In the genomic region with DNA sequence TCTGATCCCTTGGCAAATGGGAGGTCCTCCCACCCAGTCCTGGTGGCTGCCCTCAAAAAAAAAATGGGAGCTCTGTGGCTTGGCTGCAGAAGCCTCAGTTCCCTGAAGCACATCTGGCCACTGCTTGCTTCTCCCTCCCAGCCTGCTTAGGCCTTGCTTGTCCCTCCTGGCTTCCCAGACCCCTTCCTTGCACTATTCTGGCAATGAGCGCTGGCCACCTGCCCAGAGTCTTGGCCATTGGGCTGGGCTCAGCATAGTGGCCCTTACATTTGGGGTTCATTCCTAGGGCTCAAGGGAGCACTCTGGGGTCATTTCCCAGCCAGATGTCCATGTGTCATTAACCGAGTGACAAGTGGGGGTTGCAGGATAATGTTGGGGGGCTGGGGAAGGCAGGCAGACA, we compare ENCODE assay signal across 9 mouse cellular contexts.
DNase-seq lines count a peak whose midpoint lies in the region; ATAC-seq lines count a peak whose summit lies in the region.
"Had no signal": no experiment of that assay in that cellular context is flagged by ENCODE, and none has a peak within 500 bp of the region (broad histone marks: within the 10 kb centered on the region; RNA-seq: fewer than 3 reads in every experiment).

No protein-coding gene starts in this region.

- H3K4me3 ChIP-seq in midbrain, embryonic 12.5 days, result no peak overlapping the region
- no peak overlapping the region for H3K4me3 ChIP-seq in midbrain, embryonic 11.5 days (ENCODE audit: low read depth, low read length)
- no peak overlapping the region for H3K4me3 ChIP-seq in hindbrain, embryonic 15.5 days
- H3K4me3 ChIP-seq: limb, embryonic 13.5 days had no signal

- H3K4me1 ChIP-seq in midbrain, embryonic 12.5 days, result peaks cover 43% of the 10 kb centered on the region
- H3K4me1 ChIP-seq in midbrain, embryonic 11.5 days (ENCODE audit: control insufficient read depth, insufficient read depth, low read length), result peaks cover 9% of the 10 kb centered on the region; the same call in 1 of the 2 replicates
- peaks cover 54% of the 10 kb centered on the region for H3K4me1 ChIP-seq in hindbrain, embryonic 15.5 days (replicated peaks)

- H3K9ac ChIP-seq in midbrain, embryonic 12.5 days (replicated peaks), result no peak overlapping the region
- H3K9ac ChIP-seq in midbrain, embryonic 11.5 days (ENCODE audit: low read length), result no peak overlapping the region
- no peak overlapping the region for H3K9ac ChIP-seq in hindbrain, embryonic 15.5 days
- H3K9ac ChIP-seq: limb, embryonic 13.5 days had no signal

- 0 out of 2 replicates have a peak overlapping the region, but pooled peaks have one; percentile 25 for H3K27ac ChIP-seq in midbrain, embryonic 12.5 days (replicated peaks)
- H3K27ac ChIP-seq in midbrain, embryonic 11.5 days (ENCODE audit: low read depth, low read length), result no peak overlapping the region
- H3K27ac ChIP-seq in hindbrain, embryonic 15.5 days (replicated peaks), result peak overlapping the region; percentile 71
- H3K27ac ChIP-seq: limb, embryonic 13.5 days had no signal

- H3K36me3 ChIP-seq in midbrain, embryonic 12.5 days, result no peaks in the 10 kb centered on the region
- no peaks in the 10 kb centered on the region for H3K36me3 ChIP-seq in midbrain, embryonic 11.5 days (ENCODE audit: control insufficient read depth, insufficient read depth, low read length)
- no peaks in the 10 kb centered on the region for H3K36me3 ChIP-seq in hindbrain, embryonic 15.5 days
- H3K36me3 ChIP-seq: limb, embryonic 13.5 days had no signal

- WGBS in midbrain, embryonic 12.5 days, result 91% methylated on average over 2 of the region's 2 CpGs
- 88% methylated on average over 2 of the region's 2 CpGs for WGBS in midbrain, embryonic 11.5 days
- WGBS in hindbrain, embryonic 15.5 days, result 73% methylated on average over 2 of the region's 2 CpGs

- H3K27me3 ChIP-seq in midbrain, embryonic 12.5 days, result peaks cover 11% of the 10 kb centered on the region; the same call in 1 of the 2 replicates
- H3K27me3 ChIP-seq in midbrain, embryonic 11.5 days (ENCODE audit: control insufficient read depth, insufficient read depth, low read length), result no peaks in the 10 kb centered on the region
- H3K27me3 ChIP-seq in hindbrain, embryonic 15.5 days, result no peaks in the 10 kb centered on the region

- no peaks in the 10 kb centered on the region for H3K9me3 ChIP-seq in midbrain, embryonic 12.5 days
- no peaks in the 10 kb centered on the region for H3K9me3 ChIP-seq in midbrain, embryonic 11.5 days (ENCODE audit: control insufficient read depth, low read length)
- no peaks in the 10 kb centered on the region for H3K9me3 ChIP-seq in hindbrain, embryonic 15.5 days
- H3K9me3 ChIP-seq: limb, embryonic 13.5 days had no signal

- DNase-seq in cerebellum, adult 18-20 months, result peak; percentile 26 to 37
- no peak for DNase-seq in cerebellum, adult 9-10 months
- DNase-seq in midbrain, embryonic 11.5 days (ENCODE audit: low spot score, missing footprints), result no peak
- DNase-seq in right cerebral cortex, adult 18-20 months, result peak; percentile 44
- no peak for DNase-seq in urinary bladder, postnatal 10 days (ENCODE audit: low spot score)

- H3K4me2 ChIP-seq in midbrain, embryonic 12.5 days (replicated peaks), result no peak overlapping the region
- no peak overlapping the region for H3K4me2 ChIP-seq in midbrain, embryonic 11.5 days
- H3K4me2 ChIP-seq in hindbrain, embryonic 15.5 days, result no peak overlapping the region
- H3K4me2 ChIP-seq: limb, embryonic 13.5 days had no signal

- no peak for ATAC-seq in midbrain, embryonic 12.5 days (ENCODE audit: low FRiP score, low read depth)
- ATAC-seq in midbrain, embryonic 11.5 days (ENCODE audit: low FRiP score), result no peak
- ATAC-seq in hindbrain, embryonic 15.5 days (ENCODE audit: low FRiP score, low read depth), result peak; percentile 28; the same call in 1 of the 2 replicates
- ATAC-seq in megakaryocyte progenitor cell, adult 5-6 weeks (replicated peaks; ENCODE audit: poor library complexity), result no peak

Comparison
In these comparisons a context has a peak if more than half of its experiments do, and no peak if none do; other contexts are left out.
1. DNase-seq: peak in cerebellum, adult 18-20 months (2 of 2) and right cerebral cortex, adult 18-20 months (single experiment); none in cerebellum, adult 9-10 months (single experiment), midbrain, embryonic 11.5 days (single experiment) and urinary bladder, postnatal 10 days (single experiment).